Mouse (Mus musculus): ENCODE measurements around the gene Radil.

DNA sequence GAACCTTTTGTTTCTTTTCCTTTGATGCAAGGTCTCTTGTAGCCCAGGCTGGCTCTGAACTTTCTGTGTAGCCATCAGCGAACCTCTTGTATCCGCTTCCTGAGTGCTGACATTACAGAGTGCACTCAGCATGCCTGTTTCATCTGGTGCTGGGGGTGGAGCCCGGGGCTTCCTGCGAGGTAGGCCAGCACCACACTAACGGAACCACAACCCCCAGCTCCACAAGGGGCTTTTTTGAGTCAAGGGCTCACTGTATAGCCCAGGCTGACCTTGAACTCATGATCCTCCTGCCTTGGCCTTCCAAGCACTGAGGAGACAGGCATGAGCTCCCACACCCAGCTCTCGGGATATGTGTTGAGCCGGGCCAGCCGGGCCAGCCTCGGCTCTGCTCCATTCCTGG lies 100.1 kb downstream of the Radil start:
- no peak for TF ChIP-seq CTCF (IDR thresholded peaks at IDR 0.05; ENCODE audit: control insufficient read depth, insufficient read depth, low read length)
- TF ChIP-seq POLR2A (IDR thresholded peaks at IDR 0.05; ENCODE audit: borderline replicate concordance, control insufficient read depth, low read depth, low read length): no peak
